Mouse (Mus musculus): ENCODE measurements around the gene Ankrd63. TPM values are rescaled to one million over a fixed set of nuclear protein-coding genes. Genes with fewer than 3 reads are reported as not detected.

Ankrd63 gene
- total RNA-seq, 2 experiments from 2014 or later = 0.09 TPM; not detected in 1

GRCm38 (mm10) chr2:118689875-118690274 is 13.9 kb downstream of the Ankrd63 start:
- DNase-seq = no peak

DNA sequence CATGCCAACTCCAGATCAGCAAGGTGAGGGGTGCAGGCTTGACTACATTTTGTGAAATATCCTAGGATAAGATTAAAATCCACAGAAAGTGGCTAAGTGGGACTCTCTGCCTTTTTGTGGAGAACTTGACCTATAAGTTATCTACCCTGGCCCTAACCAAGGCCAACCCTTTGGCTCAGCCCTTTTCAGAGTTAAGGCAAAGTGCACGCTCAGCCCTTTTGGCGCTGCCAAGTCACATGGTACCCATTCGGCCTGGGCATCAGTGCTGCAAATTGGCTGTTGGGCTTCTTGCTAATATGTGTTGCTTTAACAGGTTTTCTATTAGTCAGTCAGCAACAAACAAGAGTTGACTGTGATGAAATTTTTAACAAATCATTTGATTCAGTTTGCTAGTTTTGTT is 16.0 kb downstream of the Ankrd63 start:
- DNase-seq = no peak

DNA sequence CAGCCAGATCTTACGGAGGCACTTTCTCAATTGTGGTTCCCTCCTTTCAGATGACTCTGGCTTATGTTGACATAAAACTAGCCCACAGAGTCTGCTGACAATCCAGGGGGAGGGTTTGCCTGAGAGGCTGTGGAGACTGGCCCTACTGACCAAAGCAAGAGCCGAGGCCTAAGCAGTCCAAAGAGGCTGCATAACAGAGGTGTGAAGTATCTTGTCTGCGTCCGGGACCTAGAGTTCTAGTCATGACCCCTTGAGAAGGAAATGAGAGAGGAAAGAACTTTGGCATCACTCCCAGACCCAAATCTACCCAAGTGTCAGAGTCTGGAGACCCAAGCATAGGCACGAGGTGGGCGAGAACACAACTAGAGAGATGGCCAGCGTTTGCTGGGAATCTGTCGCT is 17.1 kb downstream of the Ankrd63 start:
- DNase-seq = no peak

DNA sequence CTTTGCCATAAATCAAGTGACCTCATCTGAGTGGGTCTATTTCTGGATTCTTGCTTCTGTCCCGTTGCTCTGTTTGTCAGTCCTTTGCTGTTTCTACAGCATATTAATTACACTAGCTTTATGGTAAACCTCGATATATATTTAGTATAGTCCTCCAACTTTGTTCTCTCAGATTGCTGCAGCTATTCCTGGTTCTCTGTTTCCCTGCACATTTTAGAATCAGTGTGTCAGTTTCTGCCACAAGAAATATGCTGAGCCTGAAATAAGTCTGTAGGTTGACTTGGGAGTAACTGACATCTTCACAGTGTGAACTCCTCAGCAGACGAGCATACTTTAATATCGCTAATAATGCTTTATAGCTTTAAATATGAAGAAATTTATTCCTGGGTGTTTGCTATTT is 18.7 kb downstream of the Ankrd63 start:
- DNase-seq = no peak

DNA sequence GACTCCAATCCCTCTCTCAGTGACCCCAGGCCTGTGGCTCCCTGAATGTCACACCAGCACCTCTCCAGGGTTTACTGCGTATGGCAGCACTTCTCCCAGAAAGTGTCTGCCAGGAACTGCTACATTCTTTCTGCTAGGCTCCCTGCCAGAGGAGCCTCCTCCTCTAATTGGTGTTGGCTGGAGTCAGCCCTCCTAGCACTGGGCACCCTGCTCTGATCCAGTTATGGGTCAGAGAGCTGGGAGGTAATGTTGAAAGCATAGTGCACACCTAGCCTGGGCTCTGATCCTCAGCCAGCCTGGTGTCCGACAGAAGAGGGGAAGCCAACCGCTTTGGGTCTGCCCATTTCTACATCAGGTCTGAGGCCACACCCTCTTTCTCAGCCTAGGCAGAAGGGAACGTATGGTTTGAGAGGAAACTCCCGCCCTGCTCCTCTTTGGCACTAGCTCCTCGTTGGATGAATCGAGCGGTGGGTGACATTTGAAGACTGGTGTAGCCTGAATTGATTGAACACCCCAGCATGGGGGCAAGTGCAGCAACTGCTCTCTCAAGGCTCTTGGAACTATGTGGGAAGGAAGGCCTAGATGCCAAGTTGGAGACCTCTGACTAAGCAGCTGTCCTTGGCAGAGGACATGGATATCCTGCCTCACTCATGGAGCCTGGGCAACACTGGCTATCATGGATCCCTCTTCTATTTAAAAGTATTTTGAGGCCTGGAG is 21.1 kb downstream of the Ankrd63 start:
- DNase-seq = no peak

- DNase-seq = no peak
Observed at GRCm38 (mm10) chr2:118680926-118681325, 22.8 kb downstream of the Ankrd63 start.

- DNase-seq = no peak
Observed at GRCm38 (mm10) chr2:118679577-118679976, 24.2 kb downstream of the Ankrd63 start.

- DNase-seq = no peak
Observed at GRCm38 (mm10) chr2:118677817-118678216, 25.9 kb downstream of the Ankrd63 start.

GRCm38 (mm10) chr2:118676839-118677741 is 26.7 kb downstream of the Ankrd63 start:
- peak; percentile 42 for DNase-seq

- no peak for DNase-seq
Observed at GRCm38 (mm10) chr2:118674500-118674899, 29.3 kb downstream of the Ankrd63 start.

DNA sequence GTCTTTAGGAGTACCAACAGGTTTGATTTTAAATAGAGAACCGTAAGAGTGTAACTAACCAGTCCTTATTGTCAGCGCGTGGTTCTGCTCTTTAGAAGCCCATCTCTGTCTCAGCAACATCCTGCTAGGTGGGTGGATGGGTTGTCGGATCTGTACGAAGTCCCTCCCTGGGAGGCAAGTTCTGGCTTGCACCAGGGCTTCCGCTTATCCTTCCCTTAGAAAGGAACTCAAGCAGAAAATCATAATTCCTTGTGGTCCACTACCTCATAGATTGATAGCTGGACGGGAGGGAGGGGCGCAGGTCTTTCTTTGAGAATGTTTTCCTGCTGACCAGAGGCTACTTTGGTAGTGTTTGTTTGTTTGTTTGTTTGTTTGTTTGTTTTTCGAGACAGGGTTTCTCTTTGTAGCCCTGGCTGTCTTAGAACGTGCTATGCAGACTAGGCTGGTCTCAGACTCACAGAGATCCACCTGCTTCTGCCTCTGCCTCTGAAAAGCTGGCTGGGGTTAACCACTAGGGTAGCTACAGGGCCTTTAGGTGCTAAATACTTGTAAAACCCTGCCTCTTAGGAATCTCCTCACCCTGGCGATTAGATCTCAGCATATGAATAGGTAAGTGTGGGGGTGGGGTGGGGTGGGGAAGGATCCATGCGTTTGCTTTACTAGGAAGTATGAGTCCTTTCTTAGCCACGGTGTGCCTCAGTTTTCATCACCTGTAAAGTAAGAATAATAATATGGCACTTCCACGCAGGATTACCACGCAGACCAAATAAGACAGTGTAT is 29.9 kb downstream of the Ankrd63 start:
- DNase-seq = no peak

- DNase-seq = no peak
Observed at GRCm38 (mm10) chr2:118671728-118672127, 32.0 kb downstream of the Ankrd63 start.

- no peak for DNase-seq
Observed at GRCm38 (mm10) chr2:118669785-118670184, 34.0 kb downstream of the Ankrd63 start.

DNA sequence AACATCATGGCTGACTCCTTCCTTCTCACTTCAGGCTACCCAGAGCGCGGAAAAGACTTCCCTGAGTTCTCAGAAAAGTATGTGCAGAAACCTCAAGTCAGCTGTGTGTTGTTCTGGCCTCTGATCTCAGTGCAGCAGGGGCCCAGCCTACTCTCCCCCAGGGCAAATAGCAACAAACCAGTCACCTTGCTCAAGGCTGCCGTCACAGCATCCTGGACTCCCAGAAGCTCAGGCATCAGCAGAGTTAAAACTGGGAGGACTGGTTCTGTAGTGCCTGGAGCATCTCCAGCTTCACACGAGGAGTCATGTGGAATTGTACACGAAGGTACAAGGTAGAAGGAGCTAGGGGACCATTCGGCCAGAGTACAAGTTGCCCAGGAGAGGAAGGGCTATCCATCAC is 34.5 kb downstream of the Ankrd63 start:
- no peak for DNase-seq

GRCm38 (mm10) chr2:118667181-118667580 is 36.6 kb downstream of the Ankrd63 start:
- no peak for DNase-seq

DNA sequence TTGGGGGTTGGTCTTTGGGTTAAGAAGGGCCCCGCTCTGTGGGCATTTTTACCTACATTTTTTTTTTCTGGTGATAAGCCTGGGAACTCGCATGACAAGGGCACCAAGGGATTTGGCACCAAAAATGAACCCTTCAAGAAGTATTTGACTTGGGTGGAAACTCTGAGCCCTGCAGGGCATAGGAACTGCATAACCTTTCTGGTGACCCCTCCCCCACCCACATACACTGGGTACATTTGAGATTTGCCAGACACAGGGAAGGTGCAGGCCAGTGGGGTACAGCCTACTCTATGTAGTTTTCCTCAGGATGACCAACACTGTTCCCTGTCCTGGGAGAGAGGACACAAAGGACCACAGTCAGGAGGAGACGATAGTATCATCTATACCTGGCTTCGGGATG is 38.1 kb downstream of the Ankrd63 start:
- no peak for DNase-seq

DNA sequence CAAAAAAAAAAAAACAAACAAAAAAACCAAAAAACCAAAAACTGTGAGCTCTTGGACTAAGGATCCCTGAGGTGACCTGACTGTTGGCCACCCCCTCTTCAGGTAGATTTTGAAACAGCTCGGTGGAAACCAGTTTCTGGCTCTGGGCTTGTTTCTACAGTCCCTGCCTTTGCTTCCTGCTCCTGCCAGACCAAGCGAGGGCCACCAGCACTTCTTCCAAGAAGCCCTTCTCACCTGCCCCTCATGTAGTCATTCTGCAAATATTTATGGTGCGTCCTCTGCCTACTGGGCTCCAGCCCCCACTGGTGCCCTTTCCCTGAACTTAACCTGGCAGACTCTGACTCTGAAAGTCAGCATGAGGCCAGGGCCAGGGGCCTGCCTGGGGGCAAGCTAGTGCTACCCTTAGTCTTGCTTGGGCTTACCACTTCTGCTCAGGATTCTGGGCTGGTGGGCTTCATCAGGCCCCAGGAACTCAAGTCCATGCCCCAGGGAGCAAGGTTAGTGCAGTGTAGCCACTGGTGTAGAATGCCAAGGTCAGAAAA is 38.7 kb downstream of the Ankrd63 start:
- DNase-seq = no peak

GRCm38 (mm10) chr2:118663804-118664766 is 39.7 kb downstream of the Ankrd63 start:
- no peak for DNase-seq

DNA sequence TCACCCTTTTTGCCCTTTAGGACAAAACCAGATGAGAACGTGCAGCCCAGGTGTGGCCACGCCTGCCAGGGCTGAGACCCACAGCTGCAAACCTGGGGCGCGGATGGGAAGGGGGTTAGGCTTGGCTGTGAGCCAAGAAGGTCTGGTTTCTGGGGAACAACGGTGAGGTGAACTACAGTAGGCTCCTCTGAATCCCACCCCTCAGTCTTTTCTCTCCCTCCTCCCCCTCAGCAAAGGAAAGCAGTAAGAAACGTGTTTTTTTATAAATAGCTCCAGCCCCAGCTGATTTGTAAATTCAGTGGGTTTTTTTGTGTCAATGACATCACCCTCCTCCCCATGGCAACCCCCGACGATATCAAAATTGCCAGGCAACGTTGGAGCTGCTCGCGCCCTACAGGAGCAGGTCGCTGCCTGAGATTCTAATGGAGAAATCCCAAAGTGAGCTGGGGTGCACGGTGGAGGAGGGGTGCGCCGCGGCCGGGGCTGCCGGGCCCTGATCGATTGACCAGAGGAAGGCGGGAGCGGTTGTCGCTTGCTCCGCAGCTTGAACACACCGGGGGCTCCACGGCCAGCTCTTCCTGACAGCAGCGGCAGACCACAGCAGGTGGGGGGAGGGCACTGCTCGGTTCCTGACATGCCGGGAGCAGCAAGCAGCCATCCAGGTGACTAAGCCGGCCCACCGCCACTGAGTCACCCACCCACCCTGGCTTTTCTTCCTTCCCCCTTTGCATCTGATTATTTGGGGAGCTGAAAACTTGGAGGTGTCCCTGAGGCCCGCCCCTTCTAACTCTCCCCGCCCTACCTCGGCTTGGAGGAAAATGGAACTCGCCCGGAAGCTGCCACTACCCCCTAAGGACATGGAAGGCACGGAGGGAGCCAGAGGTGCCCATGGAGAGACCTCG is 40.6 kb downstream of the Ankrd63 start, which contains the start of gene Pak6:
Gene Pak6 (plus strand): TSS at position 402 of the 902 bp plus-strand sequence.
- DNase-seq = no peak

DNA sequence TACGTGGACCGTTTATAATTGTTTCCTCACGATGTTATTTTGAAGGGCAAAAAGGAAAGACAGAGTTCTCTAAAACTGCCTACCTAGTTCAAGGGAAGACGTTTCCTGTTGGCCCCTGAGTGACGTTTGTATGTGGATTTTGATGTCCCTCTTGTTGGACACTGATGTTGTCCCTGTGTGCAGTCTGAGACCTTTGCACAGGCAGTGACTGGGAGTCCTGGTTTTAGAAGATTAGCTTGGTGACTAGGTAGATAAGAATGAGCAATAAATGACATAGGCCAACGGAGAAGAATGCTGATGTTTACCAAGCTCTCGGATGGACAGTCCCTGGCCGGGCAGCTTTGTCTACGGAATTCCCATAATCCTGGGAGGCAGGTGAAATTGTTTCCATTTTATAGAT is 41.9 kb downstream of the Ankrd63 start:
- DNase-seq = no peak
